Mouse (Mus musculus) hindbrain, embryonic 11.5 days (tissue): ENCODE data around the gene Uba5. TPM values are rescaled to one million over a fixed set of nuclear protein-coding genes. Genes with fewer than 3 reads are reported as not detected.

Source experiments
- ATAC-seq: fragments of 200-750 bp; cut with Nextera tagmentation; 2 replicates; pipeline ENCODE4 v1.8.0; 2017; ENCODE audit warnings: mild to moderate bottlenecking, moderate TSS enrichment, moderate library complexity; ENCODE audit not compliant: low FRiP score
- DNase-seq: peaks from one replicate; pipeline ENCODE4 v3.0.0-alpha.2; 2015; ENCODE audit warnings: low spot score
- H3K27ac ChIP-seq: fragments of 300-500 bp; sonication (generic); 2 replicates; pipeline ENCODE4 v1.5.1; 2014; ENCODE audit warnings: mild to moderate bottlenecking, low read depth, low read length
- H3K27me3 ChIP-seq: fragments of 300-500 bp; sonication (generic); 2 replicates; pipeline ENCODE4 v1.6.1; 2014; ENCODE audit warnings: mild to moderate bottlenecking, low read length, moderate library complexity, mixed read lengths; ENCODE audit not compliant: control insufficient read depth, insufficient read depth
- H3K36me3 ChIP-seq: fragments of 300-500 bp; sonication (generic); 2 replicates; pipeline ENCODE4 v1.6.1; 2014; ENCODE audit warnings: mild to moderate bottlenecking, low read length, moderate library complexity, mixed read lengths; ENCODE audit not compliant: control insufficient read depth, insufficient read depth
- H3K4me1 ChIP-seq: fragments of 300-500 bp; sonication (generic); replicated peaks from 2 replicates; pipeline ENCODE4 v1.6.1; 2014; ENCODE audit warnings: low read length, mixed read lengths; ENCODE audit not compliant: control insufficient read depth, insufficient read depth
- H3K4me2 ChIP-seq: fragments of 300-500 bp; sonication (generic); replicated peaks from 2 replicates; pipeline ENCODE4 v1.6.1; 2014; ENCODE audit warnings: mild to moderate bottlenecking, low read depth, low read length
- H3K4me3 ChIP-seq: fragments of 300-500 bp; sonication (generic); 2 replicates; pipeline ENCODE4 v1.5.1; 2014; ENCODE audit warnings: low read depth, low read length
- H3K9ac ChIP-seq: fragments of 300-500 bp; sonication (generic); 2 replicates; pipeline ENCODE4 v1.6.1; 2014; ENCODE audit warnings: low read depth, low read length
- H3K9me3 ChIP-seq: fragments of 300-500 bp; sonication (generic); 2 replicates; pipeline ENCODE4 v1.6.1; 2016; ENCODE audit warnings: low read length; ENCODE audit not compliant: control insufficient read depth
- WGBS: fragments of 180-500 bp; shearing (Covaris S2); extraction: QIAGEN DNeasy Blood & Tissue Kit; methylation state at CpG from one replicate; pipeline ENCODE4 v1.1.7; 2014; 5-methylcytosine and 5-hydroxymethylcytosine counted together
- polyA plus RNA-seq: library from polyadenylated mRNA; unstranded; fragments of >200 nt; fragmentation: Nextera tagmentation; extraction: Ambion mirVana; gene quantifications from 2 replicates; pipeline ENCODE4 v1.2.1, GENCODE M21; 2014

Uba5 gene
- polyA plus RNA-seq, 1 experiment from 2014 or later = 68.6 TPM

GRCm38 (mm10) chr9:104039031-104039695 is 23.8 kb downstream of the Uba5 start:
- no peak for ATAC-seq
- H3K4me2 ChIP-seq = no peak overlapping the region
- no peaks in the 10 kb centered on the region for H3K4me1 ChIP-seq
- no peak overlapping the region for H3K4me3 ChIP-seq
- H3K9ac ChIP-seq = no peak overlapping the region
- no peaks in the 10 kb centered on the region for H3K36me3 ChIP-seq
- H3K9me3 ChIP-seq = no peaks in the 10 kb centered on the region
- H3K27ac ChIP-seq = no peak overlapping the region
- no peak for DNase-seq
- WGBS = 93% methylated on average over 21 of the region's 21 CpGs
- H3K27me3 ChIP-seq = no peaks in the 10 kb centered on the region

- no peaks in the 10 kb centered on the region for H3K9me3 ChIP-seq
- H3K27ac ChIP-seq = no peak overlapping the region
- DNase-seq = no peak
- 91% methylated on average over 13 of the region's 13 CpGs for WGBS
- no peaks in the 10 kb centered on the region for H3K36me3 ChIP-seq
- no peaks in the 10 kb centered on the region for H3K27me3 ChIP-seq
- no peaks in the 10 kb centered on the region for H3K4me1 ChIP-seq
- H3K9ac ChIP-seq = no peak overlapping the region
- ATAC-seq = no peak
- H3K4me3 ChIP-seq = no peak overlapping the region
- no peak overlapping the region for H3K4me2 ChIP-seq
Measured at GRCm38 (mm10) chr9:104038266-104038665, 24.7 kb downstream of the Uba5 start.

- H3K4me2 ChIP-seq = no peak overlapping the region
- WGBS = 45% methylated on average over 24 of the region's 24 CpGs
- no peak overlapping the region for H3K4me3 ChIP-seq
- H3K36me3 ChIP-seq = no peaks in the 10 kb centered on the region
- H3K4me1 ChIP-seq = no peaks in the 10 kb centered on the region
- no peaks in the 10 kb centered on the region for H3K27me3 ChIP-seq
- ATAC-seq (no peak), DNase-seq (peak; percentile 86)
- H3K9me3 ChIP-seq = no peaks in the 10 kb centered on the region
- no peak overlapping the region for H3K9ac ChIP-seq
- H3K27ac ChIP-seq = no peak overlapping the region
Measured at GRCm38 (mm10) chr9:104035261-104036015, 27.5 kb downstream of the Uba5 start.

GRCm38 (mm10) chr9:104034718-104035117 is 28.2 kb downstream of the Uba5 start:
- ATAC-seq (no peak), DNase-seq (no peak)
- no peak overlapping the region for H3K4me3 ChIP-seq
- H3K9ac ChIP-seq = no peak overlapping the region
- no peaks in the 10 kb centered on the region for H3K9me3 ChIP-seq
- no peaks in the 10 kb centered on the region for H3K4me1 ChIP-seq
- no peaks in the 10 kb centered on the region for H3K36me3 ChIP-seq
- no peaks in the 10 kb centered on the region for H3K27me3 ChIP-seq
- no peak overlapping the region for H3K27ac ChIP-seq
- H3K4me2 ChIP-seq = no peak overlapping the region
- WGBS = 73% methylated on average over 6 of the region's 6 CpGs

- ATAC-seq (no peak), DNase-seq (no peak)
- Histone ChIP-seq H3K9ac (no peak overlapping the region), H3K4me2 (no peak overlapping the region), H3K4me3 (no peak overlapping the region), H3K4me1 (no peaks in the 10 kb centered on the region), H3K27ac (no peak overlapping the region), H3K36me3 (no peaks in the 10 kb centered on the region), H3K9me3 (no peaks in the 10 kb centered on the region), H3K27me3 (no peaks in the 10 kb centered on the region)
- 81% methylated on average over 8 of the region's 8 CpGs for WGBS
Measured at GRCm38 (mm10) chr9:104034231-104034630, 28.7 kb downstream of the Uba5 start.

- DNase-seq (no peak), ATAC-seq (no peak)
- Histone ChIP-seq H3K4me3 (no peak overlapping the region), H3K4me1 (no peaks in the 10 kb centered on the region), H3K9ac (no peak overlapping the region), H3K27me3 (no peaks in the 10 kb centered on the region), H3K36me3 (no peaks in the 10 kb centered on the region), H3K27ac (no peak overlapping the region), H3K9me3 (no peaks in the 10 kb centered on the region), H3K4me2 (no peak overlapping the region)
- whole genome bisulfite sequencing = 90% methylated on average over 11 of the region's 11 CpGs
Measured at GRCm38 (mm10) chr9:104029861-104030260, 33.1 kb downstream of the Uba5 start.

- WGBS = 95% methylated on average over 8 of the region's 8 CpGs
- Histone ChIP-seq H3K36me3 (no peaks in the 10 kb centered on the region), H3K27ac (no peak overlapping the region), H3K9me3 (no peaks in the 10 kb centered on the region), H3K4me3 (no peak overlapping the region), H3K4me2 (no peak overlapping the region), H3K4me1 (no peaks in the 10 kb centered on the region), H3K27me3 (no peaks in the 10 kb centered on the region), H3K9ac (no peak overlapping the region)
- ATAC-seq (no peak), DNase-seq (no peak)
Measured at GRCm38 (mm10) chr9:104027186-104027585, 35.7 kb downstream of the Uba5 start.

- Histone ChIP-seq H3K36me3 (no peaks in the 10 kb centered on the region), H3K4me1 (no peaks in the 10 kb centered on the region), H3K27ac (no peak overlapping the region), H3K27me3 (no peaks in the 10 kb centered on the region), H3K9ac (no peak overlapping the region), H3K4me3 (no peak overlapping the region), H3K9me3 (no peaks in the 10 kb centered on the region), H3K4me2 (no peak overlapping the region)
- DNase-seq = no peak
- 94% methylated on average over 10 of the region's 10 CpGs for whole genome bisulfite sequencing
- ATAC-seq = no peak
Measured at GRCm38 (mm10) chr9:104021026-104021425, 41.9 kb downstream of the Uba5 start.

GRCm38 (mm10) chr9:104014526-104014925 is 48.4 kb downstream of the Uba5 start:
- Histone ChIP-seq H3K4me1 (no peaks in the 10 kb centered on the region), H3K9ac (no peak overlapping the region), H3K36me3 (no peaks in the 10 kb centered on the region), H3K4me2 (no peak overlapping the region), H3K27me3 (no peaks in the 10 kb centered on the region), H3K4me3 (no peak overlapping the region), H3K27ac (no peak overlapping the region), H3K9me3 (no peaks in the 10 kb centered on the region)
- ATAC-seq (no peak), DNase-seq (no peak)
- WGBS = 69% methylated on average over 1 of the region's 1 CpGs
